Comparison of ENCODE assay signal across 8 mouse cellular contexts in the genomic region with DNA sequence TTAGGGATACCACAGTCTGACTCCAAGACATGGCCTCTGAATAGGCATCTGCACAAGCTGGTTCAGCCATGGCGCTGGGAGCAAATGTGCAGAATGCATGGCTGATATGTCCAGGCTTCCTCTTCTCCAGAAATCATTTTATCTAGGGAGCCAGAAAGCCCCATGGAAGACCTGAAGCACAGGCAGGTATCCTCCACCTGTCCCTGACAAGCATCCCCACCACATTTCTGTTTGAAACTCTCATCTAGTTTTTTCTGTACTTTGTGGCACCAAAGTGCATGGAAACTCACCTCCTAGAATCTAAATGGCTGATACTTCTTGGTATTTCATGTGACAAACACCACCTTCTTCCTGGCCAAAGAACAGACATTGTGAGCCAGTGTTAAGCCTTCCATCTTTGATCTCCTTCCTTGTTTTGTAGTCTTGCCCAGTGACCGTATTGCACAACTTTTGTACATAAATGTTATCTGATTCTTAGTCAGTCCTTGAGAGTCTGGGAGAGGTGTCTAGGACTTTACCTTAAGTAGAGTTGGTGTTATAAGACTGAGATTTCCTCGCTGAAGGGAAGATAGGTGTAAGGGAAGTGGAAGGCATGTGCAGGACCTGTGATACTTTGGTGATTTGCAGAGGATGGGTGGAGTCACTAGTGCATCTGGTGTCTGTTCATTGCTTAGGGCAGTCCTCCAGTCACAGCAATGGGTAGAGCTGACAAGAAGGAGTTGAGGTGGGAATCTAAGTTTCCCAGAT.
DNase-seq lines count a peak whose midpoint lies in the region; ATAC-seq and TF ChIP-seq lines count a peak whose summit lies in the region.
"Not testable (repeated sequence)": the region's sequence is repeated elsewhere in the genome, so short reads cannot be mapped to it uniquely, and the experiment has no call there.

No protein-coding gene starts in this region.

- not testable (repeated sequence) for TF ChIP-seq EP300 in liver, postnatal 0 days (IDR thresholded peaks at IDR 0.05; ENCODE audit: low read depth)

- 82% methylated on average over 3 of the region's 3 CpGs for WGBS in forebrain, embryonic 10.5 days
- 59% methylated on average over 3 of the region's 3 CpGs for WGBS in heart, embryonic 11.5 days (ENCODE audit: insufficient replicate concordance)
- WGBS in hindbrain, embryonic 15.5 days: 78% methylated on average over 3 of the region's 3 CpGs
- 74% methylated on average over 3 of the region's 3 CpGs for WGBS in limb, embryonic 11.5 days
- WGBS in liver, postnatal 0 days (ENCODE audit: insufficient replicate concordance): 58% methylated on average over 3 of the region's 3 CpGs
- 72% methylated on average over 3 of the region's 3 CpGs for WGBS in midbrain, embryonic 15.5 days
- 67% methylated on average over 3 of the region's 3 CpGs for WGBS in stomach, embryonic 16.5 days

- not testable (repeated sequence) for H3K4me1 ChIP-seq in forebrain, embryonic 10.5 days; heart, embryonic 11.5 days (ENCODE audit: control insufficient read depth, insufficient read depth, low read length); hindbrain, embryonic 15.5 days (replicated peaks); limb, embryonic 11.5 days (ENCODE audit: control insufficient read depth, insufficient read depth, low read length); liver, postnatal 0 days (ENCODE audit: insufficient read depth); midbrain, embryonic 15.5 days; stomach, embryonic 16.5 days (ENCODE audit: control insufficient read depth, insufficient read depth, low read length)

- not testable (repeated sequence) for TF ChIP-seq CTCF in liver, postnatal 0 days (IDR thresholded peaks at IDR 0.05; ENCODE audit: low read depth)

- H3K9me3 ChIP-seq in forebrain, embryonic 10.5 days: peaks cover 43% of the 10 kb centered on the region
- H3K9me3 ChIP-seq in heart, embryonic 11.5 days (replicated peaks; ENCODE audit: control insufficient read depth, low read length): peaks cover 27% of the 10 kb centered on the region
- H3K9me3 ChIP-seq in hindbrain, embryonic 15.5 days: peaks cover 49% of the 10 kb centered on the region
- peaks cover 18% of the 10 kb centered on the region for H3K9me3 ChIP-seq in limb, embryonic 11.5 days (ENCODE audit: control insufficient read depth, low read length)
- peaks cover 13% of the 10 kb centered on the region for H3K9me3 ChIP-seq in liver, postnatal 0 days (ENCODE audit: low read length)
- peaks cover 51% of the 10 kb centered on the region for H3K9me3 ChIP-seq in midbrain, embryonic 15.5 days
- H3K9me3 ChIP-seq in stomach, embryonic 16.5 days (replicated peaks; ENCODE audit: control insufficient read depth, low read length): peaks cover 20% of the 10 kb centered on the region

- H3K36me3 ChIP-seq in forebrain, embryonic 10.5 days (replicated peaks); heart, embryonic 11.5 days (ENCODE audit: control insufficient read depth, insufficient read depth, low read length); hindbrain, embryonic 15.5 days; limb, embryonic 11.5 days (ENCODE audit: control insufficient read depth, insufficient read depth, low read length); liver, postnatal 0 days (replicated peaks; ENCODE audit: insufficient read depth, low read length); midbrain, embryonic 15.5 days (replicated peaks); stomach, embryonic 16.5 days (ENCODE audit: control insufficient read depth, insufficient read depth, low read length): not testable (repeated sequence)

- H3K27ac ChIP-seq in forebrain, embryonic 10.5 days; heart, embryonic 11.5 days (ENCODE audit: low read depth, low read length); hindbrain, embryonic 15.5 days (replicated peaks); limb, embryonic 11.5 days (replicated peaks; ENCODE audit: low read depth, low read length); liver, postnatal 0 days (ENCODE audit: low read depth); midbrain, embryonic 15.5 days; stomach, embryonic 16.5 days (ENCODE audit: low read length): not testable (repeated sequence)

- not testable (repeated sequence) for H3K27me3 ChIP-seq in forebrain, embryonic 10.5 days (ENCODE audit: poor library complexity, severe bottlenecking); heart, embryonic 11.5 days (ENCODE audit: control insufficient read depth, insufficient read depth, low read length); hindbrain, embryonic 15.5 days; limb, embryonic 11.5 days (ENCODE audit: control insufficient read depth, insufficient read depth, low read length); liver, postnatal 0 days (ENCODE audit: insufficient read depth, low read length); midbrain, embryonic 15.5 days (replicated peaks); stomach, embryonic 16.5 days (ENCODE audit: control insufficient read depth, insufficient read depth, low read length)

- H3K4me2 ChIP-seq in heart, embryonic 11.5 days; hindbrain, embryonic 15.5 days; limb, embryonic 11.5 days (ENCODE audit: low read depth, severe bottlenecking); liver, postnatal 0 days (ENCODE audit: low read depth, low read length); midbrain, embryonic 15.5 days; stomach, embryonic 16.5 days (ENCODE audit: low read depth, low read length): not testable (repeated sequence)

- H3K9ac ChIP-seq in heart, embryonic 11.5 days (ENCODE audit: low read depth, low read length); hindbrain, embryonic 15.5 days; limb, embryonic 11.5 days (ENCODE audit: low read length); liver, postnatal 0 days (replicated peaks); midbrain, embryonic 15.5 days; stomach, embryonic 16.5 days (ENCODE audit: low read length): not testable (repeated sequence)

- peak; percentile 35 for DNase-seq in R1 (ENCODE audit: low read depth, low spot score)
- peak; percentile 25 for DNase-seq in forebrain, embryonic 10.5 days (ENCODE audit: extremely low spot score, low spot score)
- DNase-seq in limb, embryonic 11.5 days (ENCODE audit: low spot score); liver, postnatal 0 days: not testable (repeated sequence)

- H3K4me3 ChIP-seq in forebrain, embryonic 10.5 days; heart, embryonic 11.5 days (ENCODE audit: low read depth, low read length); hindbrain, embryonic 15.5 days; limb, embryonic 11.5 days (ENCODE audit: low read depth, low read length); liver, postnatal 0 days (ENCODE audit: low read depth, low read length); midbrain, embryonic 15.5 days; stomach, embryonic 16.5 days (replicated peaks; ENCODE audit: low read length): not testable (repeated sequence)

- peak; percentile 17 for ATAC-seq in heart, embryonic 11.5 days (replicated peaks; ENCODE audit: insufficient number of reproducible peaks, low FRiP score, low TSS enrichment)
- ATAC-seq in hindbrain, embryonic 15.5 days (ENCODE audit: low FRiP score, low read depth): peak; percentile 37; the same call in 1 of the 2 replicates
- peak; percentile 29 for ATAC-seq in limb, embryonic 11.5 days (ENCODE audit: insufficient number of reproducible peaks, low FRiP score, low TSS enrichment, low read depth)
- ATAC-seq in liver, postnatal 0 days: peak; percentile 16
- ATAC-seq in midbrain, embryonic 15.5 days (replicated peaks): 0 out of 2 replicates have a peak, but pooled peaks have one; percentile 32
- peak; percentile 31 for ATAC-seq in stomach, embryonic 16.5 days (ENCODE audit: insufficient read depth, low FRiP score)
